In the genomic region with DNA sequence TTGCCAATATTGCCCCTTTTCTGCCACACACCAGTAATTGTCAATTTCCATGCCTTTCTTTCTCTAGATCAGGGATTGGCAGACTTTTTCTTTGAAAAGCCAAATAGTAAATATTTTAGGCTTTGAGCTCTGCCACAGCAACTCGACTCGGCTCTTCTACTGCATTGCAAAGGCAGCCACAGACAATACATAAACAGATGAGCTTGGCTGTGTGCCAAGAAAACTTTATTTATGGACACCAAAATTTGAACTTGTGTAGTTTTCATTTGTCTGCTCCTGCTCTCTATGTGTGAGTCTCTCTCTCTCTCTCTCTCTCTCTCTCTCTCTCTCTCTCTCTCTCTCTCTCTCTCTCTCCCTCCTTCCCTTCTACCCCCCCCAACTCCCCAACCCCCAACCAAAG, we compare ENCODE assay signal across 28 mouse cellular contexts. TPM values are rescaled to one million over a fixed set of nuclear protein-coding genes. Genes with fewer than 3 reads are reported as not detected.
DNase-seq lines count a peak whose midpoint lies in the region; ATAC-seq and TF ChIP-seq lines count a peak whose summit lies in the region.
"Had no signal": no experiment of that assay in that cellular context is flagged by ENCODE, and none has a peak within 500 bp of the region (broad histone marks: within the 10 kb centered on the region; RNA-seq: fewer than 3 reads in every experiment).

No protein-coding gene starts in this region.

- peaks cover 3% of the 10 kb centered on the region for H3K27me3 ChIP-seq in embryonic facial prominence, embryonic 11.5 days (ENCODE audit: control insufficient read depth, insufficient read depth, low read length)
- H3K27me3 ChIP-seq in embryonic facial prominence, embryonic 10.5 days (replicated peaks; ENCODE audit: low read depth, poor library complexity, severe bottlenecking) = peaks cover 30% of the 10 kb centered on the region
- H3K27me3 ChIP-seq in kidney, postnatal 0 days (ENCODE audit: insufficient read depth, low read length) = no peaks in the 10 kb centered on the region; the same call in 1 of the 2 replicates
- H3K27me3 ChIP-seq in kidney, adult 2 months (replicated peaks; ENCODE audit: control insufficient read depth, insufficient read depth, low read length) = no peaks in the 10 kb centered on the region

- no peak overlapping the region for H3K4me3 ChIP-seq in embryonic facial prominence, embryonic 11.5 days (ENCODE audit: low read depth, low read length)
- no peak overlapping the region for H3K4me3 ChIP-seq in embryonic facial prominence, embryonic 10.5 days
- H3K4me3 ChIP-seq in kidney, postnatal 0 days (replicated peaks; ENCODE audit: low read depth, low read length) = no peak overlapping the region
- H3K4me3 ChIP-seq in kidney, adult 2 months (ENCODE audit: insufficient read depth, low read depth, low read length) = no peak overlapping the region
- H3K4me3 ChIP-seq: embryonic facial prominence, embryonic 12.5 days; forebrain, embryonic 12.5 days; gastrocnemius, adult 2 months; heart, embryonic 12.5 days; heart, embryonic 15.5 days; hindbrain, embryonic 10.5 days; hindbrain, embryonic 13.5 days had no signal

- DNase-seq in embryonic facial prominence, embryonic 11.5 days (ENCODE audit: low spot score) = peak; percentile 10
- DNase-seq in embryonic facial prominence, embryonic 10.5 days (ENCODE audit: low spot score) = no peak
- peak; percentile 12 for DNase-seq in kidney, postnatal 0 days (ENCODE audit: low spot score)
- no peak for DNase-seq in kidney, adult 2 months
- peak; percentile 34 for DNase-seq in lung, postnatal 10 days
- DNase-seq in lung, postnatal 4 days = no peak
- DNase-seq: adrenal gland, adult 8-10 months; adrenal gland, postnatal 25 days; cerebellum, adult 11-12 months; cerebellum, adult 8-10 months; cerebellum, postnatal 10 days; cerebellum, postnatal 36 days; embryo, embryonic 11 days; gastrocnemius, adult 2 months; gastrocnemius, postnatal 14 days; heart, adult 18-20 months; heart, postnatal 10 days; heart, postnatal 36 days had no signal

- no peak overlapping the region for H3K27ac ChIP-seq in embryonic facial prominence, embryonic 11.5 days (replicated peaks; ENCODE audit: low read depth, low read length)
- no peak overlapping the region for H3K27ac ChIP-seq in embryonic facial prominence, embryonic 10.5 days (replicated peaks)
- no peak overlapping the region for H3K27ac ChIP-seq in kidney, postnatal 0 days
- H3K27ac ChIP-seq in kidney, adult 2 months (ENCODE audit: insufficient read depth, low read depth, low read length) = no peak overlapping the region
- H3K27ac ChIP-seq: embryonic facial prominence, embryonic 12.5 days; forebrain, embryonic 12.5 days; gastrocnemius, adult 2 months; heart, embryonic 15.5 days; hindbrain, embryonic 10.5 days; hindbrain, embryonic 13.5 days had no signal

- ATAC-seq in embryonic facial prominence, embryonic 11.5 days (replicated peaks; ENCODE audit: insufficient number of reproducible peaks, low FRiP score, low TSS enrichment, low read depth) = no peak
- no peak for ATAC-seq in kidney, postnatal 0 days (replicated peaks; ENCODE audit: low FRiP score, low read depth)
- no peak for ATAC-seq in frontal cortex, adult (ENCODE audit: low TSS enrichment)
- ATAC-seq: activated CD4-positive, CD25-positive, alpha-beta regulatory T cell, adult 4 months; forebrain, embryonic 16.5 days; hindbrain, embryonic 16.5 days had no signal

- H3K9me3 ChIP-seq in embryonic facial prominence, embryonic 11.5 days (replicated peaks; ENCODE audit: control insufficient read depth, low read length) = no peaks in the 10 kb centered on the region
- H3K9me3 ChIP-seq in embryonic facial prominence, embryonic 10.5 days = no peaks in the 10 kb centered on the region
- H3K9me3 ChIP-seq in kidney, postnatal 0 days (replicated peaks; ENCODE audit: low read length) = no peaks in the 10 kb centered on the region
- H3K9me3 ChIP-seq: embryonic facial prominence, embryonic 12.5 days; forebrain, embryonic 12.5 days; heart, embryonic 12.5 days; heart, embryonic 15.5 days; hindbrain, embryonic 10.5 days; hindbrain, embryonic 13.5 days had no signal

- no peak for TF ChIP-seq POLR2A in kidney, adult 2 months (IDR thresholded peaks at IDR 0.05; ENCODE audit: low read depth, low read length)

- WGBS in embryonic facial prominence, embryonic 11.5 days = 50% methylated on average over 2 of the region's 2 CpGs
- 73% methylated on average over 2 of the region's 2 CpGs for WGBS in embryonic facial prominence, embryonic 10.5 days
- 33% methylated on average over 2 of the region's 2 CpGs for WGBS in kidney, postnatal 0 days
- 41% methylated on average over 2 of the region's 2 CpGs for WGBS in kidney, adult 2 months

- no peak for TF ChIP-seq CTCF in kidney, postnatal 0 days (IDR thresholded peaks at IDR 0.05; ENCODE audit: low read depth)
- TF ChIP-seq CTCF in kidney, adult 2 months (conservative IDR thresholded peaks at IDR 0.05; ENCODE audit: insufficient read depth, insufficient read length, low read depth, low read length) = no peak

- H3K4me1 ChIP-seq in embryonic facial prominence, embryonic 11.5 days (ENCODE audit: control insufficient read depth, insufficient read depth, low read length) = no peaks in the 10 kb centered on the region; the same call in 1 of the 2 replicates
- H3K4me1 ChIP-seq in embryonic facial prominence, embryonic 10.5 days = peaks cover 36% of the 10 kb centered on the region
- peaks cover 12% of the 10 kb centered on the region for H3K4me1 ChIP-seq in kidney, postnatal 0 days (replicated peaks; ENCODE audit: insufficient read depth, low read length)
- no peaks in the 10 kb centered on the region for H3K4me1 ChIP-seq in kidney, adult 2 months (ENCODE audit: control insufficient read depth, insufficient read depth, low read length)

- H3K36me3 ChIP-seq in embryonic facial prominence, embryonic 11.5 days (replicated peaks; ENCODE audit: control insufficient read depth, insufficient read depth, low read depth, low read length) = no peaks in the 10 kb centered on the region
- H3K36me3 ChIP-seq in embryonic facial prominence, embryonic 10.5 days (replicated peaks) = no peaks in the 10 kb centered on the region
- H3K36me3 ChIP-seq in kidney, postnatal 0 days (ENCODE audit: insufficient read depth, low read length) = no peaks in the 10 kb centered on the region
- H3K36me3 ChIP-seq in kidney, adult 2 months (ENCODE audit: control insufficient read depth, insufficient read depth, low read length) = no peaks in the 10 kb centered on the region
- H3K36me3 ChIP-seq: embryonic facial prominence, embryonic 12.5 days; forebrain, embryonic 12.5 days; heart, embryonic 12.5 days; heart, embryonic 15.5 days; hindbrain, embryonic 10.5 days; hindbrain, embryonic 13.5 days had no signal

- no peak overlapping the region for H3K4me2 ChIP-seq in embryonic facial prominence, embryonic 11.5 days (ENCODE audit: low read depth, low read length)
- no peak overlapping the region for H3K4me2 ChIP-seq in kidney, postnatal 0 days (ENCODE audit: low read length)
- H3K4me2 ChIP-seq: embryonic facial prominence, embryonic 12.5 days; forebrain, embryonic 12.5 days; heart, embryonic 12.5 days; heart, embryonic 15.5 days; hindbrain, embryonic 13.5 days had no signal

- H3K9ac ChIP-seq in embryonic facial prominence, embryonic 11.5 days (replicated peaks; ENCODE audit: low read length) = no peak overlapping the region
- H3K9ac ChIP-seq in kidney, postnatal 0 days (ENCODE audit: low read depth, low read length) = no peak overlapping the region
- H3K9ac ChIP-seq: embryonic facial prominence, embryonic 12.5 days; forebrain, embryonic 12.5 days; heart, embryonic 12.5 days; heart, embryonic 15.5 days; hindbrain, embryonic 13.5 days had no signal

RNA-seq across cellular contexts. Expression of a gene that starts 13.3 kb away (rescaled TPM):
- polyA plus RNA-seq in embryonic facial prominence, embryonic 11.5 days (2014; fragmentation: Nextera tagmentation; extraction: Ambion mirVana) = 182 and 186 TPM in 2 replicates
- polyA plus RNA-seq in embryonic facial prominence, embryonic 10.5 days (2016; fragmentation: Nextera tagmentation; extraction: Ambion mirVana) = 219 and 242 TPM in 2 replicates
- polyA plus RNA-seq in kidney, postnatal 0 days (2015; fragmentation: Nextera tagmentation; extraction: Ambion mirVana) = 54.8 and 58.1 TPM in 2 replicates
- 0.39 and 0.55 TPM in 2 replicates for polyA plus RNA-seq in kidney, adult 2 months (2012; rRNA removed)

RNA-seq across cellular contexts. Expression of a gene that starts 17.9 kb away (rescaled TPM):
- 0.08 and 0.21 TPM in 2 replicates for polyA plus RNA-seq in embryonic facial prominence, embryonic 11.5 days (2014; fragmentation: Nextera tagmentation; extraction: Ambion mirVana)
- 0.36 and 0.52 TPM in 2 replicates for polyA plus RNA-seq in embryonic facial prominence, embryonic 10.5 days (2016; fragmentation: Nextera tagmentation; extraction: Ambion mirVana)
- polyA plus RNA-seq in kidney, postnatal 0 days (2015; fragmentation: Nextera tagmentation; extraction: Ambion mirVana) = 0.38 and 0.41 TPM in 2 replicates
- not detected in 2 replicates for polyA plus RNA-seq in kidney, adult 2 months (2012; rRNA removed)

Comparison
In these comparisons a context has a peak if more than half of its experiments do, and no peak if none do; other contexts are left out.
1. DNase-seq: peak in embryonic facial prominence, embryonic 11.5 days (single experiment), kidney, postnatal 0 days (single experiment) and lung, postnatal 10 days (single experiment); none in embryonic facial prominence, embryonic 10.5 days (single experiment), kidney, adult 2 months (single experiment) and lung, postnatal 4 days (0 of 2).
2. RNA of a gene that starts 13.3 kb away (polyA plus RNA-seq): 219 to 242 TPM in embryonic facial prominence, embryonic 10.5 days, 182 to 186 TPM in embryonic facial prominence, embryonic 11.5 days and 54.8 to 58.1 TPM in kidney, postnatal 0 days; 0.39 to 0.55 TPM in kidney, adult 2 months; every median in the first group is over 10 times any median in the second.